Mouse (Mus musculus) kidney, adult 2 months (tissue): Measurements from ENCODE around the gene Mapk3.

Source experiments
- CTCF ChIP-seq: fragments of 200-500 bp; conservative IDR thresholded peaks from 2 replicates; pipeline ENCODE4 v1.5.1; 2011; ENCODE audit warnings: low read depth, mild to moderate bottlenecking, control low read depth, low read length, moderate library complexity, mixed read lengths; ENCODE audit not compliant: insufficient read depth, insufficient read length
- POLR2A ChIP-seq: fragments of 200-500 bp; IDR thresholded peaks from one replicate; pipeline ENCODE4 v1.6.1; 2011; ENCODE audit warnings: low read depth, low read length, control low read depth

DNA sequence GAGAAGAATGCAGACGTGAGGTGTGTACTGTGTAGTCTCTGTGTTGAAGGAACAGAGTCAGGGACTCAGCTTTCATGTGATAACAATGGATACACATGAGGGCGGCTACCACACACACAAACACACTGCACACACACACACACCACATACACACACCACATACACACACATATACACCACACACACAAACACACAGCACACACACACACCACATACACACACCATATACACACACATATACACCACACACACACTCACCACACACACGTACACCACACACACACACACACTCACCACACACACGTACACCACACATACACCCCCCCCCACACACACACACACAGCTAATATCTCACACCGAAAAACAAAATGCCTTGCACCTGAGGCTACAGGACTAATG is 17.9 kb upstream of the Mapk3 start:
- TF ChIP-seq POLR2A (no peak), CTCF (no peak)
